8 mouse cellular contexts compared by ENCODE assay signal in the genomic region with DNA sequence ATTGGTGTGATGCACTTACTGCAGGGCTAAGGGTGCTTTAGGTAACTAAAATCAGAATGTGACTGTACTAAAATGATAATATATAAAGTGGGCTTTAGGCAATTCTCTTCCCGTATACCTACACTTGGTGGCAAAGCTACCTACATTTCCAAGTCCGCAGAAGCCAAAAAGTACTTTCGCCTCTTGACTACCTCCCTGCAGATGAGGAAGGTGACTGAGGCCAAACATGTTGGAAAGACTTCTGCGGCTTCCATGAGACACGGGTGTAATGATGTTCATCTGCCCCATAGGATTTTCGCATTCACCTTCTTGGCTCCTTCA. TPM values are rescaled to one million over a fixed set of nuclear protein-coding genes. Genes with fewer than 3 reads are reported as not detected.
DNase-seq lines count a peak whose midpoint lies in the region; ATAC-seq lines count a peak whose summit lies in the region.

No protein-coding gene starts in this region.

- intact Hi-C loops in heart, postnatal 25 days (cut with DNase I), result loop anchor here (5.0 kb wide), 1 partner anchor 34 kb away; no protein-coding TSS in a partner anchor

- H3K9ac ChIP-seq in heart, embryonic 14.5 days (ENCODE audit: low read length), result peak overlapping the region; percentile 76
- peak overlapping the region; percentile 60 for H3K9ac ChIP-seq in hindbrain, embryonic 12.5 days

- no peaks in the 10 kb centered on the region for H3K9me3 ChIP-seq in heart, embryonic 14.5 days (ENCODE audit: control insufficient read depth, low read length)
- H3K9me3 ChIP-seq in hindbrain, embryonic 12.5 days (replicated peaks), result no peaks in the 10 kb centered on the region
- H3K9me3 ChIP-seq in midbrain, embryonic 10.5 days (replicated peaks), result no peaks in the 10 kb centered on the region

- peaks cover 13 to 31% of the 10 kb centered on the region in 2 experiments for H3K4me1 ChIP-seq in heart, embryonic 14.5 days (ENCODE audit: control insufficient read depth in 2 of 2, insufficient read depth in 2 of 2, low read length in 2 of 2)
- peaks cover 40% of the 10 kb centered on the region for H3K4me1 ChIP-seq in hindbrain, embryonic 12.5 days
- peaks cover 54% of the 10 kb centered on the region for H3K4me1 ChIP-seq in midbrain, embryonic 10.5 days

- peak overlapping the region; percentile 70 for H3K4me2 ChIP-seq in heart, embryonic 14.5 days (ENCODE audit: low read length)
- H3K4me2 ChIP-seq in hindbrain, embryonic 12.5 days (replicated peaks), result peak overlapping the region; percentile 82

- no peaks in the 10 kb centered on the region for H3K27me3 ChIP-seq in heart, embryonic 14.5 days (ENCODE audit: control insufficient read depth, insufficient read depth, low read length)
- no peaks in the 10 kb centered on the region for H3K27me3 ChIP-seq in hindbrain, embryonic 12.5 days
- H3K27me3 ChIP-seq in midbrain, embryonic 10.5 days (ENCODE audit: low read depth, poor library complexity, severe bottlenecking), result no peaks in the 10 kb centered on the region

- WGBS in heart, embryonic 14.5 days, result 14% methylated on average over 6 of the region's 6 CpGs
- 10% methylated on average over 6 of the region's 6 CpGs for WGBS in hindbrain, embryonic 12.5 days
- 18% methylated on average over 6 of the region's 6 CpGs for WGBS in midbrain, embryonic 10.5 days

- peak overlapping the region; percentile 55 to 79 for H3K27ac ChIP-seq in heart, embryonic 14.5 days (replicated peaks in 1 of 2; ENCODE audit: control insufficient read depth in 1 of 2, insufficient read depth in 1 of 2, low read depth in 2 of 2, low read length in 2 of 2)
- H3K27ac ChIP-seq in hindbrain, embryonic 12.5 days, result peak overlapping the region; percentile 88
- H3K27ac ChIP-seq in midbrain, embryonic 10.5 days (replicated peaks), result peak overlapping the region; percentile 94

- peaks cover 18% of the 10 kb centered on the region for H3K36me3 ChIP-seq in heart, embryonic 14.5 days (ENCODE audit: control insufficient read depth, insufficient read depth, low read length)
- no peaks in the 10 kb centered on the region; the same call in 1 of the 2 replicates for H3K36me3 ChIP-seq in hindbrain, embryonic 12.5 days
- peaks cover 21% of the 10 kb centered on the region for H3K36me3 ChIP-seq in midbrain, embryonic 10.5 days

- DNase-seq in heart, postnatal 25 days (ENCODE audit: low spot score), result no peak
- DNase-seq in MEL-GATA-1-ER (ENCODE audit: extremely low read depth, low read depth), result peak; percentile 37
- no peak for DNase-seq in midbrain, embryonic 10.5 days (ENCODE audit: low spot score)
- no peak for DNase-seq in layer of hippocampus, adult 9-11 months
- no peak for DNase-seq in urinary bladder, postnatal 25 days (ENCODE audit: low spot score)
- DNase-seq in embryo, embryonic 9.5 days (ENCODE audit: extremely low spot score), result no peak

- H3K4me3 ChIP-seq in heart, embryonic 14.5 days (ENCODE audit: control insufficient read depth in 1 of 2, insufficient read depth in 1 of 2, low read depth in 1 of 2, low read length in 2 of 2), result peak overlapping the region; percentile 88
- H3K4me3 ChIP-seq in hindbrain, embryonic 12.5 days, result peak overlapping the region; percentile 96
- H3K4me3 ChIP-seq in midbrain, embryonic 10.5 days, result peak overlapping the region; percentile 97

- no peak for ATAC-seq in heart, embryonic 14.5 days (ENCODE audit: insufficient number of reproducible peaks, insufficient read depth, low FRiP score, low read depth)
- no peak; the same call in 1 of the 2 replicates for ATAC-seq in hindbrain, embryonic 12.5 days (ENCODE audit: low FRiP score)

RNA-seq across cellular contexts. Expression of a gene that starts 0.7 kb away (rescaled TPM):
- polyA plus RNA-seq in heart, embryonic 14.5 days (2014; fragmentation: Nextera tagmentation; extraction: Ambion mirVana), result 19.3 and 21.4 TPM in 2 replicates
- 10 to 100 TPM; 17.1 to 18.9 TPM for total RNA-seq in heart, postnatal 25 days (2021)
- 35.0 TPM in 2 replicates for polyA plus RNA-seq in hindbrain, embryonic 12.5 days (2016; fragmentation: Nextera tagmentation; extraction: Ambion mirVana)
- 10.8 and 15.6 TPM in 2 replicates for polyA plus RNA-seq in midbrain, embryonic 10.5 days (2016; fragmentation: Nextera tagmentation; extraction: Ambion mirVana)

RNA-seq across cellular contexts. Expression of a gene that starts 26.5 kb away (rescaled TPM):
- 210 and 231 TPM in 2 replicates for polyA plus RNA-seq in heart, embryonic 14.5 days (2014; fragmentation: Nextera tagmentation; extraction: Ambion mirVana)
- total RNA-seq in heart, postnatal 25 days (2021), result 10 to 100 TPM; 52.5 to 53.8 TPM
- polyA plus RNA-seq in hindbrain, embryonic 12.5 days (2016; fragmentation: Nextera tagmentation; extraction: Ambion mirVana), result 205 and 218 TPM in 2 replicates
- 299 and 349 TPM in 2 replicates for polyA plus RNA-seq in midbrain, embryonic 10.5 days (2016; fragmentation: Nextera tagmentation; extraction: Ambion mirVana)

RNA-seq across cellular contexts. Expression of a gene that starts 56.8 kb away (rescaled TPM):
- 3.1 and 3.8 TPM in 2 replicates for polyA plus RNA-seq in heart, embryonic 14.5 days (2014; fragmentation: Nextera tagmentation; extraction: Ambion mirVana)
- under 1 TPM; 0.57 to 0.87 TPM for total RNA-seq in heart, postnatal 25 days (2021)
- 0.58 and 0.72 TPM in 2 replicates for polyA plus RNA-seq in hindbrain, embryonic 12.5 days (2016; fragmentation: Nextera tagmentation; extraction: Ambion mirVana)
- 0.42 and 0.88 TPM in 2 replicates for polyA plus RNA-seq in midbrain, embryonic 10.5 days (2016; fragmentation: Nextera tagmentation; extraction: Ambion mirVana)
